Mouse (Mus musculus) forebrain, embryonic 10.5 days (tissue): ENCODE data around the gene Tmem53. TPM values are rescaled to one million over a fixed set of nuclear protein-coding genes. Genes with fewer than 3 reads are reported as not detected.
"Not testable (repeated sequence)": the region's sequence is repeated elsewhere in the genome, so short reads cannot be mapped to it uniquely, and the experiment has no call there.

ENCODE experiments used
- DNase-seq: peaks from one replicate; pipeline ENCODE4 v3.0.0-alpha.2; 2017; ENCODE audit warnings: low spot score; ENCODE audit errors: extremely low spot score
- H3K27ac ChIP-seq: fragments of 300-500 bp; sonication (generic); 2 replicates; pipeline ENCODE4 v1.5.1; 2016; ENCODE audit warnings: mild to moderate bottlenecking
- H3K27me3 ChIP-seq: fragments of 300-500 bp; sonication (generic); 2 replicates; pipeline ENCODE4 v1.6.1; 2016; ENCODE audit warnings: mild to moderate bottlenecking; ENCODE audit not compliant: poor library complexity, severe bottlenecking
- H3K36me3 ChIP-seq: fragments of 300-500 bp; sonication (generic); replicated peaks from 2 replicates; pipeline ENCODE4 v1.6.1; 2016; ENCODE audit warnings: mild to moderate bottlenecking, moderate library complexity
- H3K4me1 ChIP-seq: fragments of 300-500 bp; sonication (generic); 2 replicates; pipeline ENCODE4 v1.6.1; 2016
- H3K4me3 ChIP-seq: fragments of 300-500 bp; sonication (generic); 2 replicates; pipeline ENCODE4 v1.5.1; 2016; ENCODE audit warnings: mild to moderate bottlenecking, moderate library complexity
- H3K9me3 ChIP-seq: fragments of 300-500 bp; sonication (generic); 2 replicates; pipeline ENCODE4 v1.6.1; 2016; ENCODE audit warnings: mild to moderate bottlenecking, moderate library complexity
- WGBS: fragments of 180-500 bp; shearing (Covaris S2); methylation state at CpG from one replicate; pipeline ENCODE4 v1.1.7; 2016; 5-methylcytosine and 5-hydroxymethylcytosine counted together
- polyA plus RNA-seq: library from polyadenylated mRNA; unstranded; fragments of >200 nt; fragmentation: Nextera tagmentation; extraction: Ambion mirVana; gene quantifications from 2 replicates; pipeline ENCODE4 v1.2.1, GENCODE M21; 2016

Tmem53 gene
- polyA plus RNA-seq, 1 experiment from 2014 or later: 7.8 TPM

DNA sequence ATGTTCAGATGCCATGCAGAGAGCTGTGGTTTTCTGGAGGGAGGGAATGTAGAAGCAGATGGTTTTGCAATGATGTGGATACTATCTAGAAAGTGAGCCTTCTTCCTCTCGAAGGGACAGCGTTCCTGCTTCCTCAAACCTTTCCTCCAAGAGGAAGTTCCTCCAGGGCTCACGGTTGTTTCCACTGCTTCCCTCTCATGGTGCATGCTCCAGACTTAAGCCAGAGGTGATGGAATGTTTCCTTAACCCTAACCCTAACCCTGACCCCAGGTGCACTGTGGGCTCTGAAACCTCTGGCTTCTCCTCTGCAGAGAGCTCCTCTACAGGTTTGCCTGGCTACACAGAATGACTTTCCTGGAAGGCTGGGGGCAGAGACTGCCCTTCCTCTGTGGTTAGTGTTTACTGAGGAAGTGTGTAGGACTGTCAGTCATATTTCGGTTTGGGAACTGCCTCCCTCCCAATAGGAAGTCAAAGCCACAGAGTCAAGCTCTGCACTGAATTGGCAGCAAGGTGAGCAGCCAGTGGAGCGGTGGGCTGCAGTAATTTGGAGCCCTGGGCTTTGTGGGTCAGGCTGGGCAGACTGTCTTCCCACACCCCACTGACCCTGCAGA is 2.4 kb downstream of the Tmem53 start:
- DNase-seq: no peak
- H3K4me3 ChIP-seq: no peak overlapping the region
- peaks cover 38% of the 10 kb centered on the region for H3K4me1 ChIP-seq
- no peaks in the 10 kb centered on the region for H3K9me3 ChIP-seq
- H3K27me3 ChIP-seq: peaks cover 16% of the 10 kb centered on the region; the same call in 1 of the 2 replicates
- no peaks in the 10 kb centered on the region for H3K36me3 ChIP-seq
- 63% methylated on average over 5 of the region's 5 CpGs for WGBS
- H3K27ac ChIP-seq: no peak overlapping the region

- 53% methylated on average over 6 of the region's 6 CpGs for WGBS
- Histone ChIP-seq H3K9me3 (no peaks in the 10 kb centered on the region), H3K4me3 (no peak overlapping the region)
These were observed 2.9 kb downstream of the Tmem53 start for GRCm38 (mm10) chr4:117254672-117255071.

GRCm38 (mm10) chr4:117259909-117260308 is 8.2 kb downstream of the Tmem53 start:
- H3K27ac ChIP-seq, H3K36me3 ChIP-seq, DNase-seq, H3K9me3 ChIP-seq, H3K27me3 ChIP-seq, H3K4me1 ChIP-seq, H3K4me3 ChIP-seq: not testable (repeated sequence)
- WGBS: 70% methylated on average over 6 of the region's 6 CpGs

More at GRCm38 (mm10) chr4:117254672-117255071, 2.9 kb downstream of the Tmem53 start:
- Histone ChIP-seq H3K27ac (no peak overlapping the region), H3K4me1 (peaks cover 38% of the 10 kb centered on the region), H3K36me3 (no peaks in the 10 kb centered on the region), H3K27me3 (peaks cover 16% of the 10 kb centered on the region; the same call in 1 of the 2 replicates)
- DNase-seq: no peak

DNA sequence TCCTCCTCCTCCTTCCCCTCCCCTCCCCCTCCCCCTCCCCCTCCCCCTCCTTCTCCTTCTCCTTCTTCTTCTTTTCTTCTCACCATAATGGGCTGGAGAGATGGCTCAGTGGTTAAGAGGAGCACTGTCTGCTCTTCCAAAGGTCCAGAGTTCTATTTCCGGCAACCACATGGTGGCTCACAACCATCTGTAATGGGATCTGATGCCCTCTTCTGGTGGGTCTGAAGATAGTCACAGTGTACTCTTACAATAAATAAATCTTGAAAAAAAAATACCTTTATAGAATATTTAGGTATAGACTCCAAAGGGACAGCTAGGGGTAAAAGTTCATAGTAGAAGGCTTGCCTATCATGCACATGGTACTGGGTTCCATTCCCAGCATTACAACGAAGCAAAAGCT is 9.5 kb downstream of the Tmem53 start:
- Histone ChIP-seq H3K4me3 (no peak overlapping the region), H3K27ac (no peak overlapping the region), H3K36me3 (no peaks in the 10 kb centered on the region), H3K9me3 (no peaks in the 10 kb centered on the region), H3K4me1 (peaks cover 10% of the 10 kb centered on the region), H3K27me3 (peaks cover 6% of the 10 kb centered on the region; the same call in 1 of the 2 replicates)
- DNase-seq: no peak
- 81% methylated on average over 2 of the region's 2 CpGs for WGBS

- no peak for DNase-seq
- 80% methylated on average over 13 of the region's 13 CpGs for WGBS
- peaks cover 20% of the 10 kb centered on the region for H3K4me1 ChIP-seq
- H3K36me3 ChIP-seq: no peaks in the 10 kb centered on the region
- H3K27ac ChIP-seq: no peak overlapping the region
- H3K9me3 ChIP-seq: no peaks in the 10 kb centered on the region
- peaks cover 6% of the 10 kb centered on the region; the same call in 1 of the 2 replicates for H3K27me3 ChIP-seq
- H3K4me3 ChIP-seq: no peak overlapping the region
These were observed 10.6 kb downstream of the Tmem53 start for GRCm38 (mm10) chr4:117262101-117262913.

- H3K36me3 ChIP-seq: no peaks in the 10 kb centered on the region
- no peak overlapping the region for H3K4me3 ChIP-seq
- H3K27me3 ChIP-seq: peaks cover 13% of the 10 kb centered on the region
- peaks cover 20% of the 10 kb centered on the region for H3K4me1 ChIP-seq
- no peaks in the 10 kb centered on the region for H3K9me3 ChIP-seq
- H3K27ac ChIP-seq: no peak overlapping the region
- DNase-seq: no peak
- 73% methylated on average over 8 of the region's 8 CpGs for WGBS
These were observed 11.2 kb downstream of the Tmem53 start for GRCm38 (mm10) chr4:117262987-117263386.

- no peaks in the 10 kb centered on the region for H3K9me3 ChIP-seq
- peaks cover 40% of the 10 kb centered on the region for H3K4me1 ChIP-seq
- WGBS: 5% methylated on average over 2 of the region's 2 CpGs
- peak; percentile 80 for DNase-seq
- H3K4me3 ChIP-seq: no peak overlapping the region
- H3K27me3 ChIP-seq: peaks cover 53% of the 10 kb centered on the region
- H3K36me3 ChIP-seq: peaks cover 14% of the 10 kb centered on the region
- H3K27ac ChIP-seq: no peak overlapping the region
These were observed 15.5 kb downstream of the Tmem53 start for GRCm38 (mm10) chr4:117267284-117267683.

GRCm38 (mm10) chr4:117267831-117268437 is 16.2 kb downstream of the Tmem53 start:
- H3K4me1 ChIP-seq: peaks cover 40% of the 10 kb centered on the region
- 0 out of 2 replicates have a peak overlapping the region, but pooled peaks have one; percentile 35 for H3K27ac ChIP-seq
- H3K4me3 ChIP-seq: no peak overlapping the region
- peaks cover 21% of the 10 kb centered on the region for H3K36me3 ChIP-seq
- 88% methylated on average over 25 of the region's 25 CpGs for WGBS
- DNase-seq: no peak
- no peaks in the 10 kb centered on the region for H3K9me3 ChIP-seq
- H3K27me3 ChIP-seq: peaks cover 58% of the 10 kb centered on the region

DNA sequence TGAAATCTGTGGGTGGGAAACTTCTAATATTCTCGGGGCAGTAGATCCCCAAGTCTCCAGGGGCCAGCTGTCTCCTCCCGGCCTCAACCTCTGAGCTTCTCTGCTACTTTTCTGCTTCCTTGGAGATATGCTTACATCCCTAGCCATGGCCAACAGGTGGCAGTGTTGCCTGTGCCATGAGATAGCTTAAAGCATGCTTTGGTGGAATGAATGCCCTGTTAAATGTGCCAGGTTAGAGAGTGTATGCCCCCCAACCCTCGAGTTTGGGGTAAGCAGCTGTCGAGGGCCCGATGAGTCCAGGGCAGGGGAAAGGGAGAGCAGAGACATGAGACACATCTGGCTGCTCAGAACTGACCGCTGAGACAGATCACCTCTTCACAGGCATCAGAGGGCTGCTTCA is 18.5 kb downstream of the Tmem53 start:
- H3K36me3 ChIP-seq: peaks cover 44% of the 10 kb centered on the region
- H3K4me3 ChIP-seq: no peak overlapping the region
- peaks cover 43% of the 10 kb centered on the region for H3K4me1 ChIP-seq
- peaks cover 60% of the 10 kb centered on the region for H3K27me3 ChIP-seq
- H3K27ac ChIP-seq: peak overlapping the region; percentile 37; the same call in 1 of the 2 replicates
- WGBS: 15% methylated on average over 6 of the region's 6 CpGs
- H3K9me3 ChIP-seq: peaks cover 15% of the 10 kb centered on the region
- DNase-seq: peak; percentile 76

DNA sequence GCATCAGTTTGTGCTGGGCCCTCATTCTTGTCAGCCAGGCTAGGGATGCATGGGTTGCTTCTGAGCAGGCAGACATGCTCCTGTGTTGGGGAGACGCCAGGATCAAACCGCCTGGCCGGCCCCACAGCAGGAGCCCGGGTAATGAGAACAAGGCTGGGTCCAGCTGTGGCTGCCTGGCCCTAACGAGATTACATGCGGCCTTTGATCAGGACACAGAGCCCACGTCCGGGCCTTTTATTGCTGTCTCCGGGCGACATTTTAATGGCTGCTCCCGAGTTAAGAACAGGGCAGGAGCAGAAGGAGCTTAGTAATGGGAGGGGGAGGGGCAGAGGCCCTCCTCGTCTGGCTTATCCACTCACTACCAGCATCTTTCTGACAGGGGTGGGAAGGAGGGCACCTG is 20.7 kb downstream of the Tmem53 start:
- Histone ChIP-seq H3K27me3 (peaks cover 71% of the 10 kb centered on the region), H3K27ac (peak overlapping the region; percentile 72)
- 9% methylated on average over 12 of the region's 12 CpGs for WGBS

GRCm38 (mm10) chr4:117274720-117275119 is 23.0 kb downstream of the Tmem53 start:
- peaks cover 88% of the 10 kb centered on the region for H3K36me3 ChIP-seq

More for the DNA sequence above, 20.7 kb downstream of the Tmem53 start:
- peak overlapping the region; percentile 14 for H3K4me3 ChIP-seq
- peaks cover 66% of the 10 kb centered on the region for H3K36me3 ChIP-seq
- DNase-seq: peak; percentile 62
- H3K9me3 ChIP-seq: peaks cover 24% of the 10 kb centered on the region
- peaks cover 33% of the 10 kb centered on the region for H3K4me1 ChIP-seq

DNA sequence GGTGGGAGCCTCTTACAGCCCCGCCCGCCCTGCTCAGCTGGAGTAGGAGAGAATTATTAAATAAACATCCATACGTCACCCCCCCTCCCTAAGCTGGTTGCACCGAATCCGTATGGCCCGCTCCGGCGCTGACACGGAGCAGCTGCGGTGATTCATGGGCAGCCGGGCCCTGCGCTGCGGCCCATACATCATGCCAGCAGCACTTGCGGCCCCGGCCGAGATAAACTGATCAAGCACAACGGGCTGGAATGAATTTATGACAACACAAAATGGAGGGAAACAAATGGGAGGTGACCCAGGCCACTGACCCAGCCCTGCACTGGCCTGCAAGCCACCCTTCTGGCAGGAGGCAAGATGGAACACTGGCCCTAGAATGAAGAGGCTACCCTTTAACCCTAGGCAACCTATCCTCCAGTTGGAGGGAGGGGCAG is 24.5 kb downstream of the Tmem53 start:
- no peak overlapping the region for H3K4me3 ChIP-seq
- peaks cover 100% of the 10 kb centered on the region for H3K36me3 ChIP-seq
- DNase-seq: no peak
- peaks cover 58% of the 10 kb centered on the region for H3K4me1 ChIP-seq
- peaks cover 24% of the 10 kb centered on the region for H3K9me3 ChIP-seq
- H3K27ac ChIP-seq: no peak overlapping the region
- H3K27me3 ChIP-seq: peaks cover 74% of the 10 kb centered on the region
- 96% methylated on average over 17 of the region's 17 CpGs for WGBS

More at GRCm38 (mm10) chr4:117274720-117275119, 23.0 kb downstream of the Tmem53 start:
- Histone ChIP-seq H3K27ac (no peak overlapping the region), H3K4me1 (peaks cover 54% of the 10 kb centered on the region), H3K27me3 (peaks cover 71% of the 10 kb centered on the region), H3K4me3 (no peak overlapping the region), H3K9me3 (peaks cover 24% of the 10 kb centered on the region)
- WGBS: 97% methylated on average over 4 of the region's 4 CpGs
- no peak for DNase-seq
